Mouse (Mus musculus) naive thymus-derived CD4-positive, alpha-beta T cell, adult 5 months (primary cell): ENCODE data around the gene Dnmt3l. TPM values are rescaled to one million over a fixed set of nuclear protein-coding genes. Genes with fewer than 3 reads are reported as not detected.

Experiments
- polyA plus RNA-seq: library from polyadenylated mRNA; unstranded; fragments of 100-300 nt; shearing (Covaris generic); gene quantifications from one replicate; pipeline ENCODE4 v1.2.1, GENCODE M21; 2017

Gene Dnmt3l
- not detected for polyA plus RNA-seq

DNA sequence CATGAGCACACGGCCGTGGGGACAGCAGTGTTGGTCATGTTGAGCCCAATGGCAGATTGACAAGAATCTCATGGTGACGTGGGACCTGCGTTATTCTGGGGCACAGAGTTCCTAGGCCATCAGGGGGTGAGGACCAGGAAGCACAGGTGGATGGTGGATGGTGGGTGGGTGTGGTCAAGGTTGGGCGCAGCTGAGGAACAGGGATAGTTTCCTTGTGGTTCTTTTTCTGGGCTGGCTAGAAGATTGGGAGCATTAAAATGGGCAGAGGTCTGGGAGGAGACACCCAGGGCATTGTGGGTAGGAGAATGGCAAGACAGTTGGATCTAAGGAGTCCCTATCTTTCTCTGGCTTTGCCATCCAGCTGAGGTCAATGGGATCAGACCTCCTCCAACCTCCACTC, at the start of gene Dnmt3l:
Dnmt3l (plus strand) TSS at position 301 of the 400 bp plus-strand sequence.

DNA sequence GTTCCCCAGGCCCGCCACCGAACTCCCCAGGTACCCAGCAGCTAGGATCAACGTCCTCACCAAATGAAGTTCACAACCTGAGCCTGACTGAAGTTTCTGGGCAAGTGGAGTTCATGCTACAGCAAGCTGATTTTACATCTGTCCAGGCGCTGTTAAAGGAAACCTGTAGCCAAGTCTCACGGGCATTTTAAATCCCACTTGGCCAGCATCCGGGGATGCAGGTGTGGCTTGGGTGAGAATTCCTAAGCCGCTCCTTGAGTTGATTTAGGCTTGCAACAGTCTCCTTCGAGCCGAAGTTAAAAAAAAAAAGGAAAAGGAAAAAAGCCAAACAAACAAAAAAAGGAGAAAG, 31.8 kb upstream of the Dnmt3l start, which contains the start of gene Pfkl:
Pfkl (minus strand) TSS at position 139 of the 349 bp plus-strand sequence.

DNA sequence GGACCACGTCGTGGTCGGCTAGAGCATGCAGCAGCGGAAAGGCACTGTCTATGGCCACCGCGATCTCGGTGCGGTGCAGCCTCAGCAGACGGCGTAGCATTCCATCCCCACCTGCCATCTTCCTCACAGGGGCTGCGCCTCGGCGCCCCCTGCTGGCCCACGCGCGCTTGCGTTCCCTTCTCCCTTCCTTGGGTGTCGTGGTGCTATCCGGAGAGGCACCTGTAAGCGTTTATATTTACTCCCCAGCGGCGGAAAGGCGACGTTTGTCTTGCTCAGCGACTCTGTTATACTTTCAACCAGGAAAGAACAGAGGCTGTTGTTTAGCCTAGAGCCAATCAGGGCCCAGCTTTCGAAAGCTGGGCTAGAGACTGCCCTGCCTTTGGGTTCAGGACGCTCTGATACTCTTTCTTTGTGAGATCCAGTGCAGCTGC, 1.7 kb downstream of the Dnmt3l start, which contains the start of gene Aire:
Aire (minus strand) TSS at position 205 of the 431 bp plus-strand sequence.

GRCm38 (mm10) chr10:78069101-78070011, 27.6 kb downstream of the Dnmt3l start, which contains the start of gene Icosl:
Icosl (plus strand) TSS chr10:78069302.

Other genes starting within 250 kb of the Dnmt3l start
- gene Gm9639, start 246.9 kb upstream of the Dnmt3l start, polyA plus RNA-seq, result not detected
- gene Gm19668, start 242.8 kb upstream of the Dnmt3l start, polyA plus RNA-seq, result not detected
- not detected for gene Gm9507, start 230.1 kb upstream of the Dnmt3l start, polyA plus RNA-seq
- not detected for gene Gm2696, start 227.3 kb upstream of the Dnmt3l start, polyA plus RNA-seq
- gene Krtap10-4, start 214.9 kb upstream of the Dnmt3l start, polyA plus RNA-seq, result not detected
- not detected for gene Krtap10-10, start 206.0 kb upstream of the Dnmt3l start, polyA plus RNA-seq
- gene Gm36176, start 195.1 kb upstream of the Dnmt3l start, polyA plus RNA-seq, result not detected
- gene Gm10318, start 189.1 kb upstream of the Dnmt3l start, polyA plus RNA-seq, result not detected
- gene Gm3285, start 180.0 kb upstream of the Dnmt3l start, polyA plus RNA-seq, result not detected
- 0.11 TPM for gene Lrrc3, start 139.4 kb upstream of the Dnmt3l start, polyA plus RNA-seq
- gene Trpm2, start 71.4 kb upstream of the Dnmt3l start, polyA plus RNA-seq, result not detected
- 7.4 TPM for gene 1810043G02Rik, start 63.4 kb upstream of the Dnmt3l start, polyA plus RNA-seq
- gene Pfkl, start 31.9 kb upstream of the Dnmt3l start, polyA plus RNA-seq, result 128 TPM
- gene Aire, start 1.7 kb downstream of the Dnmt3l start, polyA plus RNA-seq, result 0.22 TPM
- 2.9 TPM for gene Icosl, start 27.4 kb downstream of the Dnmt3l start, polyA plus RNA-seq
- 37.6 TPM for gene D10Jhu81e, start 127.8 kb downstream of the Dnmt3l start, polyA plus RNA-seq
- 29.7 TPM for gene Pwp2, start 143.2 kb downstream of the Dnmt3l start, polyA plus RNA-seq
- 41.3 TPM for gene Trappc10, start 202.7 kb downstream of the Dnmt3l start, polyA plus RNA-seq